Mouse (Mus musculus): Measurements from ENCODE around the gene Flad1.
"Not testable (repeated sequence)": the region's sequence is repeated elsewhere in the genome, so short reads cannot be mapped to it uniquely, and the experiment has no call there.

The Flad1 gene

DNA sequence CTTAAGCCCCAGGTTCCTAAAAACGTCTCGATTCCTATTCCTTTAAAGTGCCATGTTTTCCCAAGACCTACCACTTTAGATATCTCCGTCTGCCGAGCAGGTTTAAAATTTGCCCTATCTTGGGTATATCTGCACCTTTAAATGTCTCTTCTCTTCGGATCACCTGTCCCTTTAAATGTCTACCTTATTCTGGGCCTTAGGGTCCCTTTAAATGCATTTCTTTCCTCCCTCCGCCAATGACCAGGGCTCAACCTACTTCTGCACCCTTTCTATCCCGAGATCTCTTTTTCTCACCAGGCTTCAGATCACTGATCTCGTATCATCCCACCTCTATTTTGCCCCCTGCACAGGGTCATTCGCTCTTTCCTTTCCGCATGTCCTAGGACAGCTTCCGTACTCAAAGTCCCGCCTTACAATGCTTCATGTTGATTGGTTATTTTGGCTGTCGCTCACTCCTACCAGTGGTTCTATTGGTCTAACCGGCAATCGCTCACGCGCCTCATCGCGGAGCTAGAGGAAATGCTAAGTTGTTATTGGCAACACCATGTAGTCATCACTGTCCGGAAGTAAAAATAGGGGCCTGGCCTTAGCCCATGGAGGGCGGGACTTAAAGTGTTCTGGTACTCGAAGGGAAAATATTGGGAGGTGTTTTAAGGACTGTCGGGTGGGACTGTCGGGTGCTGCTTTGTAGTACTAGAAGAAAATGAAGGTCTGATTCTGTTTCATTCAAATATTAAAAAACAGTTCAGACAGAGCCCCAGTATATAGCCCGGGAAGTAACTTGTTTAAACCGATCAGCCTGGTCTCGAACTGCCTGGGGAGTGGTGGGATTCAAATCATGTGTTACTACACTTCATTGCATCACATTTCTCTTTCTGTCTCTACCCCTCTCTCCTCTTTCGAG lies at the start of gene Flad1:
TSS of gene Flad1 (minus strand) at position 381 of the 904 bp plus-strand sequence.
- DNase-seq, result peak; percentile 92 to 99

DNA sequence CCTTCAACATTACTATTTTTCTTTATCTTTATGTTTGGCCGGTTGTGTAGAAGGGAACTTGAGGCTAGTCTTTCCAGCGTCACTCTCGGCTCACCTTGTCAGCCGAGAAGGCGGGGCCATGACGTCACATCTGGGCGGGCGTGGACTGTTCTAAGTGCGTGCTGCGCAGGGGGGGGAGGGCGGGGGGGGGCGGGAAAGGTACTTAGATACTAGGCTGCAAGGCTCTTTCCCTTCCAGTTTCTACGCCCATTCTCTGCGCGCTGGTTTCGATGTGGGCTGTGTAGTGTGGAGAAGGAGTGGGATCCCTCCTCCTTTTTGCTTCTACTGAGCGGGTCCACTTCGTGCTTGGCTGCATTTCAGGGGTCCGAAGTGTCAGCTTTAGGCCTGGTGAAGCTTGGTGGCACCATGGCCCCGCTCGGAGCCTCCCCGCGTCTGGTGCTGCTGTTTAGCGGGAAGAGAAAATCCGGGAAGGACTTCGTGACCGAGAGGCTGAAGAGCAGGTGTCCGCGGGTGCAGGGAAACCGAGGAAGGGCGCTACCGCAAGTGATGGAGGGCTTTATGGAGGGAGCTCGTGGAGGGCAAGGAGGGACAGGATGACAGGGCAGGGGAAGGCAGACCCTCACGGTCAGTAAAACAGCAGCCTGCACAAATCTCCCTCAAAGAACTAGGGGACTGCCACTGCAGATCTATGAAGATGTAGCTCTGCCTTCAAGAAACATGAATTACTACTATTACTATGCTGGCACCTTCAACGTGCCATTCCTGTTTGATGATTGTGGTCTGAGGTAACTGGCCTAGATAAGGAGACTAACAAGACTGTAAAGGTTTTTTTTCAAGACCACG lies 47.5 kb upstream of the Flad1 start:
- DNase-seq, result peak; percentile 76 to 82

- DNase-seq, result peak in 1 of 2 experiments; percentile 31
These were observed 46.8 kb upstream of the Flad1 start for GRCm38 (mm10) chr3:89458372-89458964.

GRCm38 (mm10) chr3:89456726-89457665 lies 45.3 kb upstream of the Flad1 start:
- peak; percentile 51 to 56 for DNase-seq

DNA sequence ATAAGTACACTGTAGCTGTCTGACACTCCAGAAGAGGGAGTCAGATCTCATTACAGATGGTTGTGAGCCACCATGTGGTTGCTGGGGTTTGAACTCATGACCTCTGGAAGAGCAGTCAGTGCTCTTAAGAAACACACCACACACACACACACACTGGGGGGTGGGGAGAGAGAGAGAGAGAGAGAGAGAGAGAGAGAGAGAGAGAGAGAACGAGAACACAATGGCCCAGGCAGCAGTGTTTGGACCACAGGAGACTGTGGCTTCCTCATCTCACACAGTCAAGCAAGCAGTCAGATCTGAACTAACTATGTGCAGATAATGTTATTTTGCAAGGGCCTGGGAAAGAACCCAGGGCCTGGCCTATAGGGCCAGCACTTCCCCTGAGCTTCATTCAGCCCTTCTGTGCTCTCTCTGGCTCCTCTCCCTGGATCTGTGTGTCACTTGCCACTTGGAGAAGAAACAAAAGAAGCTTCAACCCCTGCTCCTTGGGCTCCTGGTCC lies 44.2 kb upstream of the Flad1 start:
- no peak for DNase-seq

GRCm38 (mm10) chr3:89454401-89455177 lies 42.9 kb upstream of the Flad1 start, which contains the start of gene Pmvk:
Pmvk (plus strand) TSS chr3:89454541.
- no peak for DNase-seq

- peak in 1 of 2 experiments; percentile 62 for DNase-seq
These were observed 40.2 kb upstream of the Flad1 start for GRCm38 (mm10) chr3:89451916-89452315.

DNA sequence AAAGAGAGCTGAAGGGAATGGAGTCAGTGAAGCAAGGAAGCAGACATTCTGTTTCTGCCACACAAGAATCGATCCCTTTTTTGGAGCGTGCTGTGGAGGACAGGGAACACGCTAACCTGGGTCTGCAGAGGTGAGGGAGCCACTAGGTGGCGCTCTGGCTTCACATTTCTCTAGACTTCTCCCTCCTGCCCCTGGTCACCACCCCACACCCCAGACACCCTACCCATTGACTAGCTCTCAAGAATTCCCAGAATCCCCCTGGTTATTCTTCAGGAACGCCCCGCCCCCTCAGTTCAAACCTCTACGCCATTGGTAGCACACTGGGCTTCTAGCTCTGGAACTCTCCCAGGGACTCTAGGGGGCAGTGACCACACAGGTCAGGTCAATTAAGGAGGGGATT lies 37.9 kb upstream of the Flad1 start:
- DNase-seq, result peak in 1 of 2 experiments; percentile 54

GRCm38 (mm10) chr3:89448720-89449537 lies 37.3 kb upstream of the Flad1 start:
- DNase-seq, result no peak

GRCm38 (mm10) chr3:89440691-89441090 lies 29.0 kb upstream of the Flad1 start:
- DNase-seq, result no peak

- peak in 1 of 2 experiments; percentile 48 for DNase-seq
These were observed 25.6 kb upstream of the Flad1 start for GRCm38 (mm10) chr3:89437269-89437668.

DNA sequence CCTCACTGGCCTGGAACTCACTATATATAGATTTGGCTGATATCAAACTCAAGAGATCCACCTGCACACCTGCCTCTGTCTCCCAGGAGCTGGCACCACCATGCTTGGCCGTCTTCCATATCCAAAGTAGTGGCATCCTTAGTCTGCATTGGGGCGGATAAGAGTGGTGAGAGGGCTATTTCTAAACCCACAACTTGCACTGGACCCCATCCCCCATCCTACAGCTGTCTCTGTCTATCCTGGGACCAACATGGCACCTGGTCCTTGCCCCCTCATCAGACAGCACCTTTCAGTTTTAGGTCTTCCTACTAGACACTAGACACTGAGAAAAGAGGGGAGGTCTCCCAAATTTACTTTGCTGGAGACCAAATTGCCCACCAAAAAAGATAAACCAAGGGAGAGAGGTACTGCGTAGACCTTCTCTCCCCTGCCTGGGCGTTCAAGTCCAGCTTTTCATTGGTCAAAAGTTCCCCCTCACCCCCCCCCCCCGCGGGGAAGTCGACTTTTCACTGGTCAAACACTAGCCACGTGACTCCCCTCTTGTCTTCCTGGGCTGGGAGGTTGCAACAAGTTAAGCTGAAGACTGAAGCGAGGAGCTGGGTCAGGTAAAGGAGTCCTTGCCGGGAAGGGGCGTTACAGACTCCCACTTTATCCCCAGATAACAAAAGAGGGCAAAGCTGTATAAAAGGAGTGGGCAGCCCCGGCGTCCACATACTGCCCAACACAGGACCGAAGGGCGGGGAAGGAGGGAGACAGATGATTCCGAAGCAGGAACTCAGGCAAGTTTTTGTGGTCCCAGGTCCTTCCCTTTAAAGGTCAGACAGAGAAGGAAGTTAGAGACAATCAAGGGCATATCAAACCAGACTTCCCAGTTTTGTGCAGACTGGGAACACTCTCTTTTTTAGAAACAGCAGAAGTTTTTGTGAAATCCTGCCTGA lies 24.8 kb upstream of the Flad1 start, which contains the start of gene Pbxip1:
TSS of gene Pbxip1 (plus strand) at position 531 of the 938 bp plus-strand sequence.
- DNase-seq, result peak in 1 of 2 experiments; percentile 65

DNA sequence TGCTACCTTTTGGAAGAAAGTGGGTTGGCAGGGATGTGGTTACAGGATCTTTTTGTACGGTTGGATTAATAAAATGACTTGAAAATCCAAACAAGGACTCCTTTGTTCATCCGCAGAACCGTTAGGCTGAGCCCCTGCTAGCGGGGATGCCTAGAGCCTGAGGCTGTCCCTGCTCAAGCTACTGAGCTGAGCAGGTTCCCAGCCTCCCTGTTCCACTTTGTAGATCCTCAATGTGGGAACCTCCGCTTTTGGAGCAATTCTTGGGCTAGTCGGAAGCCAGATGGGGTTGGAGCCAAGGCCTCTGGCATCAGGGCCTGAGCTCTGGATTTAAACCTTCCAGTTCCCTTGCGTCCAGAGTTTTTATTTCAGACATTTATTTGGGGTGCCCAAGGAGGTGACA lies 23.4 kb upstream of the Flad1 start:
- no peak for DNase-seq

DNA sequence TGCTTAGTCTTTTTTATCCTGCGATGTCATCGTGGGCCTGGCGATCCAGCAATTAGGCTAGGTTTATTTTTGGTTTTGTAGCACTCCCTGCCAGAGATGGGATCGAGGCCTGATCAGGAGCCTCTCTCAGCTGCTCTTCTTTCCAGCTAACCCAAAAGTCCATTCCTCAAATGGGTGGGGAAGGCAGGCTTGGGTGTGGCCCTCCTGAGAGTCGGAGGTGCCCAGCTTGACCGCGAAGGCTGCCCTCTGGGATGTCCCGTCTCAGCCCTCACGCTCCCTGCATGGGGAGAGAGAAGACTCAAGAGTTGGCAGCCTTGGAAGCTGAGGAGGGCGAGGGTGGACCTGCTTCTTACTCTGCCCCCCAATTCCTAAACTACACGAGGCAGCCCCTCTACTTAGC lies 22.9 kb upstream of the Flad1 start:
- DNase-seq, result no peak

- DNase-seq, result no peak
These were observed 20.9 kb upstream of the Flad1 start for GRCm38 (mm10) chr3:89432606-89433005.

DNA sequence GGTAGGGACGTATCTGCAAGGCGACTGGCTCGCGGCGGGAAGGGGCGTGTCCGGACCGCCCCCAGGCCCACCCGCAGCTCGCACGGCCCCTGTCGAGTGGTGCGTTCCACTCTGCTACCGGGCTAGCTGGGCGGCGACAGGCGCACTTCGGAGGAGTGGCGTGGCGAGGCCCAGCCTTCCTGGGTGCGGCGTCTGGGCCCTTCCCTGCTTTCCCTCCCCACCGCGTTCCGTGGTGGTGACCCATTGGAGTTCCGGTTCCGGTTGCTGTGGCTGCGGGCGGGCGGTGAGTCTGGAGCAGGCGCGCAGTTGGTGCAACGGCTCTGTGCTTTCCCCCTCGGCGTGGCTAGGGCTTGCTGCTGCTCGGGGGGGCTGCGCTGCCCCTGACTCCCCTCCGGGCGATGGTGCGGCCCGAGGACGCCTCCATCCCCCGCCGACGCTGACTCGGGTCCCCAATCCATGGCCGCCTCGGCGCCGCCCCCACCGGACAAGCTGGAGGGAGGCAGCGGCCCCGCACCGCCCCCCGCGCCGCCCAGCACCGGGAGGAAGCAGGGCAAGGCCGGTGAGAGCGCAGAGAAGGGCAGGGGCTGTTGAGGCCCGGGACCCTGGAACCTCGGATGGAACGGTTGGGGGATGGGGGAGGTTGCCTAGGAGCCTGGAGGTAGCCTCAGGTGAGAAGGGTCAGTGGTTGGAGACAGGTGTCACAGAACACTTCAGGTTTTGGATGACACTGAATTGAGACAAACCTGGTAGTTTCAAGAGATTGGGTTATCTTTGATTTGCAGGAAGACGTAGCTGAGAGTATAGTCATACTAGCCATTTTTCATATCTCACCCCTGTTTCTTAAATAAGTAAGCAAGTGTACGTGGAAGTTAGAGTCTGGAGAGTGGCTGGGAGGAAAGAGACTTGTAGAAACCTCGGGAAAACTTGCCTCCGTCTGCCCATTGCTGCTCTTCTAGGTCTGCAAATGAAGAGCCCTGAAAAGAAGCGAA lies 18.8 kb upstream of the Flad1 start, which contains the start of gene Pygo2:
TSS of gene Pygo2 (plus strand) at position 44 of the 989 bp plus-strand sequence.
- DNase-seq, result peak; percentile 90 to 91

- not testable (repeated sequence) for DNase-seq
These were observed 17.4 kb upstream of the Flad1 start for GRCm38 (mm10) chr3:89429021-89429420.

Measured in thymus, adult 18-20 months (tissue).